Mouse (Mus musculus): Measurements from ENCODE around the gene Ak2. TPM values are rescaled to one million over a fixed set of nuclear protein-coding genes. Genes with fewer than 3 reads are reported as not detected.

The Ak2 gene
- polyA plus RNA-seq, 1 experiment from 2014 or later: 276 TPM

GRCm38 (mm10) chr4:128950461-128950860 lies 41.3 kb upstream of the Ak2 start:
- 73% methylated on average over 5 of the region's 5 CpGs for WGBS (ENCODE audit: insufficient replicate concordance)
- ATAC-seq: no peak

GRCm38 (mm10) chr4:128953851-128954250 lies 37.9 kb upstream of the Ak2 start:
- H3K36me3 ChIP-seq (replicated peaks; ENCODE audit: insufficient read depth, low read length): no peaks in the 10 kb centered on the region
- no peak for ATAC-seq
- H3K27me3 ChIP-seq (ENCODE audit: insufficient read depth, low read length): 0 out of 2 replicates have a peak, but pooled peaks cover 4% of the 10 kb centered on the region
- 66% methylated on average over 5 of the region's 5 CpGs for WGBS (ENCODE audit: insufficient replicate concordance)
- H3K4me1 ChIP-seq (ENCODE audit: insufficient read depth): no peaks in the 10 kb centered on the region
- TF ChIP-seq CTCF (IDR thresholded peaks at IDR 0.05; ENCODE audit: low read depth): no peak
- TF ChIP-seq EP300 (IDR thresholded peaks at IDR 0.05; ENCODE audit: low read depth): no peak
- DNase-seq: no peak
- H3K4me2 ChIP-seq (ENCODE audit: low read depth, low read length): no peak overlapping the region
- H3K9ac ChIP-seq (replicated peaks): no peak overlapping the region
- H3K27ac ChIP-seq (ENCODE audit: low read depth): no peak overlapping the region
- no peaks in the 10 kb centered on the region for H3K9me3 ChIP-seq (ENCODE audit: low read length)
- no peak overlapping the region for H3K4me3 ChIP-seq (ENCODE audit: low read depth, low read length)

More at GRCm38 (mm10) chr4:128950461-128950860, 41.3 kb upstream of the Ak2 start:
- Histone ChIP-seq H3K4me2 (ENCODE audit: low read depth, low read length) (no peak overlapping the region), H3K36me3 (replicated peaks; ENCODE audit: insufficient read depth, low read length) (no peaks in the 10 kb centered on the region), H3K4me3 (ENCODE audit: low read depth, low read length) (no peak overlapping the region), H3K27me3 (ENCODE audit: insufficient read depth, low read length) (no peaks in the 10 kb centered on the region), H3K9me3 (ENCODE audit: low read length) (no peaks in the 10 kb centered on the region), H3K9ac (replicated peaks) (no peak overlapping the region), H3K27ac (ENCODE audit: low read depth) (no peak overlapping the region), H3K4me1 (ENCODE audit: insufficient read depth) (no peaks in the 10 kb centered on the region)
- no peak for DNase-seq
- TF ChIP-seq EP300 (IDR thresholded peaks at IDR 0.05; ENCODE audit: low read depth) (no peak), CTCF (IDR thresholded peaks at IDR 0.05; ENCODE audit: low read depth) (no peak)

GRCm38 (mm10) chr4:128957155-128957911 lies 34.4 kb upstream of the Ak2 start:
- peaks cover 23% of the 10 kb centered on the region for H3K27me3 ChIP-seq (ENCODE audit: insufficient read depth, low read length)
- H3K9ac ChIP-seq (replicated peaks): no peak overlapping the region
- H3K9me3 ChIP-seq (ENCODE audit: low read length): no peaks in the 10 kb centered on the region
- peak; percentile 77 for ATAC-seq
- peak; percentile 72 for DNase-seq
- no peak overlapping the region; the same call in 1 of the 2 replicates for H3K4me2 ChIP-seq (ENCODE audit: low read depth, low read length)
- WGBS (ENCODE audit: insufficient replicate concordance): 42% methylated on average over 11 of the region's 11 CpGs
- no peaks in the 10 kb centered on the region; the same call in 1 of the 2 replicates for H3K4me1 ChIP-seq (ENCODE audit: insufficient read depth)
- H3K4me3 ChIP-seq (ENCODE audit: low read depth, low read length): no peak overlapping the region
- no peak for TF ChIP-seq EP300 (IDR thresholded peaks at IDR 0.05; ENCODE audit: low read depth)
- peak; percentile 77 for TF ChIP-seq CTCF (IDR thresholded peaks at IDR 0.05; ENCODE audit: low read depth)
- H3K36me3 ChIP-seq (replicated peaks; ENCODE audit: insufficient read depth, low read length): no peaks in the 10 kb centered on the region
- H3K27ac ChIP-seq (ENCODE audit: low read depth): no peak overlapping the region

DNA sequence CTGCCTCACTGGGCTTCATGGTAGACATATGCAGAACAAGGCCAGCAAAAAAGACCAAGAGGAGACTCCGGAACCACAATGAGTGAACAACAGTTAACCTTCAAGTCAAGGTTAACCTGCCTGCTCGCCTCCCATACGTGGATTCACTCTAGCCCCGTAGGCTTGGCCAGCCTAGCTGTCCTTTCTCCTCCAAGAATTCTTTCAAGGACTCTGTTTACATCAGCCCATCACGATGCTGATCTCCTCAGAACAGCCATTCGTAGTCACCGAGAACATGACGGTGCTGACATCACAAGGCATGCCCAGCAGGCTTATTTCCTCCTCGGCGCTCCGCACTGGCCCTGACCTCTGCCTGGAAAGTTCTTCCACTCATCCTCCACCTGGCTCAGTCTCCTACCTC lies 33.6 kb upstream of the Ak2 start:
- Histone ChIP-seq H3K4me2 (ENCODE audit: low read depth, low read length) (no peak overlapping the region), H3K4me3 (ENCODE audit: low read depth, low read length) (no peak overlapping the region), H3K9me3 (ENCODE audit: low read length) (no peaks in the 10 kb centered on the region), H3K27me3 (ENCODE audit: insufficient read depth, low read length) (peaks cover 27% of the 10 kb centered on the region), H3K9ac (replicated peaks) (no peak overlapping the region), H3K36me3 (replicated peaks; ENCODE audit: insufficient read depth, low read length) (no peaks in the 10 kb centered on the region), H3K4me1 (ENCODE audit: insufficient read depth) (no peaks in the 10 kb centered on the region; the same call in 1 of the 2 replicates), H3K27ac (ENCODE audit: low read depth) (no peak overlapping the region)
- ATAC-seq (no peak), DNase-seq (no peak)
- TF ChIP-seq CTCF (IDR thresholded peaks at IDR 0.05; ENCODE audit: low read depth) (no peak), EP300 (IDR thresholded peaks at IDR 0.05; ENCODE audit: low read depth) (no peak)
- 84% methylated on average over 11 of the region's 11 CpGs for WGBS (ENCODE audit: insufficient replicate concordance)

DNA sequence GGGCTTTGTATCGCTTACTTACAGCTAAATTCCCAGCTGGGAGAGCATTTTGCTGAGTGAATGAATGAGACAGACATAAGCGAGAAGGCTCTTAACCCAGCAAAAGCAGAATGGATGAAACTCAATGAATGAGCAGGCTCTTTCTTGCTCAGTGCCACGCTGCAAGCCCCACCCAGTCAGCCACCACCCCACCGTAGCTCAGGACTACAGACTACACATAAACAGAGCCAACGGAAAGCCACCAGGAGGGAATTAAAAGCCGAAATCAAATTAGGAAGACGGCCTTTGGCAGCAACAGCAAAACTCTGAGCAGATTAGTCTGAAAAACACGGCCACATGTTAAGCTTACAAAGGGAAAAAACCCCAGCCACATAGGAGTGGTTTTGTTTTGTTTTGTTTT lies 32.9 kb upstream of the Ak2 start:
- no peak overlapping the region for H3K4me2 ChIP-seq (ENCODE audit: low read depth, low read length)
- H3K4me3 ChIP-seq (ENCODE audit: low read depth, low read length): no peak overlapping the region
- H3K27me3 ChIP-seq (ENCODE audit: insufficient read depth, low read length): peaks cover 30% of the 10 kb centered on the region
- no peaks in the 10 kb centered on the region; the same call in 1 of the 2 replicates for H3K4me1 ChIP-seq (ENCODE audit: insufficient read depth)
- WGBS (ENCODE audit: insufficient replicate concordance): 78% methylated on average over 8 of the region's 8 CpGs
- no peak overlapping the region for H3K27ac ChIP-seq (ENCODE audit: low read depth)
- ATAC-seq: no peak
- no peak for DNase-seq
- H3K9me3 ChIP-seq (ENCODE audit: low read length): no peaks in the 10 kb centered on the region
- TF ChIP-seq EP300 (IDR thresholded peaks at IDR 0.05; ENCODE audit: low read depth): no peak
- TF ChIP-seq CTCF (IDR thresholded peaks at IDR 0.05; ENCODE audit: low read depth): no peak
- no peak overlapping the region for H3K9ac ChIP-seq (replicated peaks)
- H3K36me3 ChIP-seq (replicated peaks; ENCODE audit: insufficient read depth, low read length): no peaks in the 10 kb centered on the region

GRCm38 (mm10) chr4:128959676-128960075 lies 32.1 kb upstream of the Ak2 start:
- TF ChIP-seq EP300 (IDR thresholded peaks at IDR 0.05; ENCODE audit: low read depth) (no peak), CTCF (IDR thresholded peaks at IDR 0.05; ENCODE audit: low read depth) (no peak)
- Histone ChIP-seq H3K4me1 (ENCODE audit: insufficient read depth) (no peaks in the 10 kb centered on the region; the same call in 1 of the 2 replicates), H3K9ac (replicated peaks) (no peak overlapping the region), H3K4me2 (ENCODE audit: low read depth, low read length) (no peak overlapping the region), H3K4me3 (ENCODE audit: low read depth, low read length) (no peak overlapping the region), H3K9me3 (ENCODE audit: low read length) (no peaks in the 10 kb centered on the region), H3K27ac (ENCODE audit: low read depth) (no peak overlapping the region), H3K27me3 (ENCODE audit: insufficient read depth, low read length) (peaks cover 30% of the 10 kb centered on the region), H3K36me3 (replicated peaks; ENCODE audit: insufficient read depth, low read length) (no peaks in the 10 kb centered on the region)
- ATAC-seq: no peak
- DNase-seq: no peak
- 67% methylated on average over 17 of the region's 17 CpGs for WGBS (ENCODE audit: insufficient replicate concordance)
